Mouse (Mus musculus) kidney, embryonic 14.5 days (tissue): ENCODE results near the gene 5730409E04Rik. TPM values are rescaled to one million over a fixed set of nuclear protein-coding genes. Genes with fewer than 3 reads are reported as not detected.
A peak's percentile ranks its signal among the peaks of the same experiment; 100 is the strongest.

Source experiments
- ATAC-seq: fragments of 200-750 bp; cut with Nextera tagmentation; 2 replicates; pipeline ENCODE4 v1.8.0; 2017; ENCODE audit warnings: moderate number of reproducible peaks, mild to moderate bottlenecking, moderate TSS enrichment, moderate library complexity; ENCODE audit not compliant: low FRiP score, low TSS enrichment
- H3K27ac ChIP-seq: fragments of 300-500 bp; sonication (generic); 2 replicates; pipeline ENCODE4 v1.5.1; 2014; ENCODE audit warnings: low read depth, mild to moderate bottlenecking, low read length, moderate library complexity, mixed read lengths
- H3K27me3 ChIP-seq: fragments of 300-500 bp; sonication (generic); 2 replicates; pipeline ENCODE4 v1.6.1; 2014; ENCODE audit warnings: mild to moderate bottlenecking, low read length; ENCODE audit not compliant: control insufficient read depth, insufficient read depth
- H3K36me3 ChIP-seq: fragments of 300-500 bp; sonication (generic); 2 replicates; pipeline ENCODE4 v1.6.1; 2014; ENCODE audit warnings: low read length, mixed read lengths; ENCODE audit not compliant: control insufficient read depth, insufficient read depth
- H3K4me1 ChIP-seq: fragments of 300-500 bp; sonication (generic); 2 replicates; pipeline ENCODE4 v1.6.1; 2014; ENCODE audit warnings: low read length, mixed read lengths; ENCODE audit not compliant: control insufficient read depth, insufficient read depth
- H3K4me2 ChIP-seq: fragments of 300-500 bp; sonication (generic); replicated peaks from 2 replicates; pipeline ENCODE4 v1.6.1; 2014; ENCODE audit warnings: low read depth, mild to moderate bottlenecking, low read length
- H3K4me3 ChIP-seq: fragments of 300-500 bp; sonication (generic); 2 replicates; pipeline ENCODE4 v1.5.1; 2014; ENCODE audit warnings: mild to moderate bottlenecking, low read length
- H3K9ac ChIP-seq: fragments of 300-500 bp; sonication (generic); 2 replicates; pipeline ENCODE4 v1.6.1; 2014; ENCODE audit warnings: low read depth, mild to moderate bottlenecking, low read length, moderate library complexity
- H3K9me3 ChIP-seq: fragments of 300-500 bp; sonication (generic); 2 replicates; pipeline ENCODE4 v1.6.1; 2016; ENCODE audit warnings: low read length; ENCODE audit not compliant: control insufficient read depth
- WGBS: fragments of 180-500 bp; shearing (Covaris S2); extraction: QIAGEN DNeasy Blood & Tissue Kit; methylation state at CpG from one replicate; pipeline ENCODE4 v1.1.7; 2014; 5-methylcytosine and 5-hydroxymethylcytosine counted together
- microRNA-seq: library from miRNA; unstranded; fragments of <30 nt; microRNA quantifications from one replicate; pipeline ENCODE4, GENCODE M21; 2016
- polyA plus RNA-seq: library from polyadenylated mRNA; unstranded; fragments of >200 nt; fragmentation: Nextera tagmentation; extraction: Ambion mirVana; gene quantifications from 2 replicates; pipeline ENCODE4 v1.2.1, GENCODE M21; 2014

5730409E04Rik gene
- polyA plus RNA-seq, 1 experiment from 2014 or later: 2.6 TPM

GRCm38 (mm10) chr4:126644333-126644963 lies 34.8 kb downstream of the 5730409E04Rik start:
- ATAC-seq: peak; percentile 88
- H3K4me1 ChIP-seq: no peaks in the 10 kb centered on the region; the same call in 1 of the 2 replicates
- peaks cover 9% of the 10 kb centered on the region; the same call in 1 of the 2 replicates for H3K27me3 ChIP-seq
- no peak overlapping the region for H3K4me3 ChIP-seq
- no peak overlapping the region for H3K9ac ChIP-seq
- no peaks in the 10 kb centered on the region for H3K9me3 ChIP-seq
- 47% methylated on average over 10 of the region's 10 CpGs for WGBS
- no peak overlapping the region for H3K27ac ChIP-seq
- no peak overlapping the region for H3K4me2 ChIP-seq
- no peaks in the 10 kb centered on the region for H3K36me3 ChIP-seq

- no peak for ATAC-seq
- WGBS: 35% methylated on average over 24 of the region's 24 CpGs
- H3K36me3 ChIP-seq: no peaks in the 10 kb centered on the region
- H3K27me3 ChIP-seq: peaks cover 9% of the 10 kb centered on the region; the same call in 1 of the 2 replicates
- H3K9me3 ChIP-seq: no peaks in the 10 kb centered on the region
- H3K27ac ChIP-seq: no peak overlapping the region
- no peak overlapping the region for H3K9ac ChIP-seq
- H3K4me1 ChIP-seq: no peaks in the 10 kb centered on the region; the same call in 1 of the 2 replicates
- H3K4me2 ChIP-seq: no peak overlapping the region
- no peak overlapping the region for H3K4me3 ChIP-seq
Observed at GRCm38 (mm10) chr4:126647996-126648910, 38.6 kb downstream of the 5730409E04Rik start.

- H3K4me3 ChIP-seq: no peak overlapping the region
- H3K36me3 ChIP-seq: no peaks in the 10 kb centered on the region
- no peaks in the 10 kb centered on the region for H3K9me3 ChIP-seq
- WGBS: 80% methylated on average over 5 of the region's 5 CpGs
- no peak overlapping the region for H3K9ac ChIP-seq
- H3K4me2 ChIP-seq: no peak overlapping the region
- no peak for ATAC-seq
- H3K27me3 ChIP-seq: peaks cover 7% of the 10 kb centered on the region; the same call in 1 of the 2 replicates
- no peaks in the 10 kb centered on the region; the same call in 1 of the 2 replicates for H3K4me1 ChIP-seq
- no peak overlapping the region for H3K27ac ChIP-seq
Observed at GRCm38 (mm10) chr4:126653148-126653547, 43.5 kb downstream of the 5730409E04Rik start.

GRCm38 (mm10) chr4:126655356-126655755 lies 45.7 kb downstream of the 5730409E04Rik start:
- Histone ChIP-seq H3K4me3 (no peak overlapping the region), H3K4me2 (no peak overlapping the region), H3K27ac (no peak overlapping the region), H3K9me3 (no peaks in the 10 kb centered on the region), H3K9ac (no peak overlapping the region), H3K36me3 (no peaks in the 10 kb centered on the region), H3K27me3 (no peaks in the 10 kb centered on the region), H3K4me1 (no peaks in the 10 kb centered on the region)
- 9% methylated on average over 9 of the region's 9 CpGs for WGBS
- peak; percentile 84 for ATAC-seq

- Histone ChIP-seq H3K36me3 (no peaks in the 10 kb centered on the region), H3K4me1 (no peaks in the 10 kb centered on the region), H3K9ac (no peak overlapping the region), H3K9me3 (no peaks in the 10 kb centered on the region), H3K27ac (no peak overlapping the region), H3K4me3 (no peak overlapping the region), H3K4me2 (no peak overlapping the region), H3K27me3 (no peaks in the 10 kb centered on the region)
- WGBS: 80% methylated on average over 7 of the region's 7 CpGs
- ATAC-seq: no peak
Observed at GRCm38 (mm10) chr4:126661249-126661648, 51.6 kb downstream of the 5730409E04Rik start.

Small RNA genes within 50 kb of the gene (microRNA-seq; reads per million reads assigned to microRNA genes)
- gene Mir7119: not detected

Other genes starting within 250 kb of the 5730409E04Rik start
- gene Ago3, start 180.3 kb upstream of the 5730409E04Rik start, polyA plus RNA-seq: 13.7 and 15.6 TPM in 2 replicates
- 8.0 and 8.4 TPM in 2 replicates for gene Ago1, start 141.2 kb upstream of the 5730409E04Rik start, polyA plus RNA-seq
- 1.3 and 1.9 TPM in 2 replicates for gene Ago4, start 76.3 kb upstream of the 5730409E04Rik start, polyA plus RNA-seq
- 45.4 and 54.1 TPM in 2 replicates for gene Clspn, start 52.9 kb upstream of the 5730409E04Rik start, polyA plus RNA-seq
- 510 and 601 TPM in 2 replicates for gene Psmb2, start 67.8 kb downstream of the 5730409E04Rik start, polyA plus RNA-seq
- gene Tfap2e, start 126.4 kb downstream of the 5730409E04Rik start, polyA plus RNA-seq: not detected in 2 replicates
- 15.0 and 24.7 TPM in 2 replicates for gene Ncdn, start 143.6 kb downstream of the 5730409E04Rik start, polyA plus RNA-seq
- 19.3 and 23.4 TPM in 2 replicates for gene AU040320, start 143.7 kb downstream of the 5730409E04Rik start, polyA plus RNA-seq